Mouse (Mus musculus): Measurements from ENCODE around the gene Gm20498.
"Not testable (repeated sequence)": the region's sequence is repeated elsewhere in the genome, so short reads cannot be mapped to it uniquely, and the experiment has no call there.

Gm20498 gene

DNA sequence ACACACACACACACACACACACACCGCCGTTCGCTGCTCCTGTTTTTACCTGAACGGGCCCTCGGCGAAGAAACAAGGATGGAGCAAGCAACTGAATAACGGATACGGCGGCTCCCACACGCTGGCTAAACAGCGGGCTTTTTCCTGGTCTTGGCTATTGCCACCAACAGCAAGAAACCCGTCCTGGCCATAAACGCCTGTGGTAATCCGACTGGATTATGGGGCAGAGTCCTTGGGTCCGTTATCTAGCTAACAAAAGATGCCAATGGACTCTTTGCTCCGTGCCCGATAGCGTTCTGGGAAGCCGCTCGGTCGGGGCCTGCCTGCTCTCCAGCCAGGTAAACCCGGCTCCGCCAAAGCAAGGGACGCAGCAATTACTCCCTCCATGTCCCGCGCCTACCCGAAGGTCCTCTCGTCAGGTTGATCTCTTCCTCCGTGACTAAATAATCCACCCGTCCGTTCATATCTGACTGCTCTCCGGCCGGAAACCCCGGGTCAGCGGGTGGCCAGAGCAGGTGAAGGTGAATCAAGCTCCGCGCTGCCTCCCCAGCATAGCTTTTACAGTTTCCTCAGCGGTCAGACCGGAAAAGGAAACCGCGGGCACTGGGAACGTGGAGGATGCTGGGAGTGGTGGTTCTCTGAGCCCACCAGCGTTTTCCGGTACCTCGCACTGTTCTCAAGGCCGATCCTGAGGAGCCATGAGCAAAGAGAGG is at the start of gene Gm20498, which contains the start of gene Synj2bp:
Gm20498 (minus strand) TSS at position 590 of the 713 bp plus-strand sequence.
Synj2bp (minus strand) TSS at position 596 of the 713 bp plus-strand sequence.
- DNase-seq (ENCODE audit: low spot score): peak; percentile 77

DNA sequence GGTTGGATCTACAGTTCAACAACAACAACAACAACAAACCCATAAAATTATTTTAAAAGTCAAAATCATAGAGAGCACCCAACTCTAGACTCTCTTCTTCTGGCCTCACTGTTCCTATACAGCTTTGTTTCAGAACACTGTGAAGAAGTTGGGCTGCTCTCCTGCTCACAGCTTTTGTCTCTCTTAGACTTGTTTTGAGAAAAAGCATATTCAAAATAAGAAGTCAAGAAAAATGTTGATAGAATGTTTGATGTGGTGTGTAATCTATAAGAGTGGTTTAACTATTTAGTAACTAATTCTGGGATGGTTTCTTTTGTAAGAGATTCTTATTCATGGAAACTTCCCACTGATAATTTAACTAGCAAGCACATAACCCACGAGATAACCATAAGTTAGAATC is 35.7 kb upstream of the Gm20498 start, which contains the start of gene Adam21:
Adam21 (minus strand) TSS at position 101 of the 400 bp plus-strand sequence.
- DNase-seq (ENCODE audit: low spot score): no peak

DNA sequence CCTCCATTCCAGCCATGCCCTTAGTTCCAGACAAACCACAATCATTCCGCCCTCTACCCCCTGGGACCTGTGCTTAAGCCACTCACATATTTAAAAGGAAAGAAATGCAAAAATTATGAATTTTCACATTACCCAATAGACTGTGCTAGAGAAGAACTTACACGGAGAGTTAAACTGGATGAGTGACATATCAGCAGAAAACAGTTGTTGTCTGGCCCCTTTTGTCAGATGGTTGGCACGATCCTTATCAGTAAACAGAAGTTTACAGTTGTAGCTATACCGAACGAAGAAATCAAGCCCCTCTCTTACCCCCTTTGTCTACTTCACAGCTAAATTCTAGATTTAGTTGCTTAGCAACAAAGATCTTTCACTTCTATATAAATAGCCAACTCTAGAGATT is 35.2 kb upstream of the Gm20498 start:
- no peak for DNase-seq (ENCODE audit: low spot score)

DNA sequence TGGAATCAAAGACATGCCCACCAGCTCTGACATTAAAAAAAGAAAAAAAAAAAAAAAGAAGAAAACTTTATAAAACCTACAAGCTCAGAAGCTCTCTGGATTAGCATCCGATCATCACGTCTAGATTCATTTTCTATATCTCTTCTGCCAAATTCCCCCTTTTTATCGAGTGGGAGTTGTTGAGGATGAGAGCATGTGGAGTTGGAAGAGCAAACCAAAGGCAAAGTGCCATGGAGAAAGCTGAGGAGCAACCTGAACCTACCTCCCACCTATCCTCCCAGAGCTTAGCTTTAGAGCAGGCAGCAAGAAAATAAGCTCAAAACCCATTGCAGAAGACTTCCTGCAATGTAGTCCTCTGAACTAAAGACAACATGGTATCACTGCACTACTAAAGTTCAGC is 31.5 kb upstream of the Gm20498 start:
- no peak for DNase-seq (ENCODE audit: low spot score)

DNA sequence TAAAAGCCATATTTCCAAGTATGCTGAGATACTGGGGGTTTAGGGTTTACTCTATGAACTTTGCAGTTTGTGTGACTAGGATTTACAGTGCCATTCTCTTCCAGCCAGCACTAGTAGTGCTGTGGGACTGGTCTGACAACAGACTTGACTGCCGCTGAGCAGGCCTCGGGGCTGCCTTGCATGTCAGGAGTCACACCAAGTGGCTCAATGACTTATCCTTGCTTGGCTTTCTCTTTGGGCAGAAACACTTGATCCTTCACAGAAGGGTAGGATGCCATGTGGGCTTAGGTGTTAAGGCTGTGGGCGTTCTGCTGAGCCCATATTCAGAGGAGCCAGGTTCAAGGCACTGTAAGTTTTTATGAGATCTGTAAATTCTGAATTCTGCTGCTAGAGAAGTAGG is 16.6 kb upstream of the Gm20498 start:
- no peak for DNase-seq (ENCODE audit: low spot score)

DNA sequence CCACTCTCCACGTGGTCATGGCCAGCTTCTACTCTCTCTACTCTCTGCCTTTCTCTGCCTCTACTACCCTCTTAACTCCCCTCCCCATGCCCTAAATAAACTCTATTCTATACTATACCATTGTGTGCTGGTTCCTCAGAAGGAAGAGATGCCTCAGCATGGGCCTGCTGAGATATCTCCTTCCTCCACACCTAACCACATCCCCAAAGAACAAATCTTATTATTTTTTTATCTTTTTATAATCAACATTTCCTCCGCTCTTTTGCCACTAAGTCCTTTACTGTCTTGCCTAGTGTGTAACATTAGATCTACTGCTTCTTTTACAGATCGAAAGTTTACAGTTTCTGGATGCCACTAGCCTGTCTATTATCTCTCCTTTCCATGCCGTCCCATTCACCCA is 14.5 kb upstream of the Gm20498 start:
- DNase-seq (ENCODE audit: low spot score): no peak

DNA sequence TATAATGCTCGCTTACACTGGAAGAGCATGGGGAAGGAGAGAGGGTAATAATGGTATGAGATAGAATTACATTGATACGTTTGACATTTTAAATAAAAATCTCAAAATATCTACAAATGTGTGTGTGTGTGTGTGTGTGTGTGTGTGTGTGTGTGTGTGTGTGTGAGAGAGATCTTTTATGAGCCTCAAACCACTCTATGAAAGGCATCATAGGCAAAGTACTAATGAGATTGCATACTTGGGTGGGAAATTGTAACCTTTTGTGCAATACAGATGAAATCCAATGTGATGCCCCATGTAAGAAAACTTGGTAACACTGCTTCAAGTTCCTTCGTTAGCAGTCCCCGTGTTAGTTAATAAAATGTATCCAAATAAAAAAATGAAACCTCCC is 319 bp upstream of the Gm20498 start:
- no peak for DNase-seq (ENCODE audit: low spot score)

DNA sequence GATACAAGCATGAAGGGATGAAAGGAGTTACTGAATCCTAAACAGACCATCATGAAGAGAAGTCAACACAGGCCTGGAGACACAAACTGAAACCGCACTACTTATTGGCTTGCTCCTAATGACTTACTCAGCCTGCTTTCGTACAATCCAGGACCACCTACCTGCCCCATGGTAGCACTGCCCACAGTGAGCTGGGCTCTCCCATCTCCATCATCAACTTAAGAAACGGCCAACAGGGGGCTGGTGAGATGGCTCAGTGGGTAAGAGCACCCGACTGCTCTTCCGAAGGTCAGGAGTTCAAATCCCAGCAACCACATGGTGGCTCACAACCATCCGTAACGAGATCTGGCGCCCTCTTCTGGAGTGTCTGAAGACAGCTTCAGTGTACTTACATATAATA is 2.1 kb downstream of the Gm20498 start:
- DNase-seq (ENCODE audit: low spot score): not testable (repeated sequence)

DNA sequence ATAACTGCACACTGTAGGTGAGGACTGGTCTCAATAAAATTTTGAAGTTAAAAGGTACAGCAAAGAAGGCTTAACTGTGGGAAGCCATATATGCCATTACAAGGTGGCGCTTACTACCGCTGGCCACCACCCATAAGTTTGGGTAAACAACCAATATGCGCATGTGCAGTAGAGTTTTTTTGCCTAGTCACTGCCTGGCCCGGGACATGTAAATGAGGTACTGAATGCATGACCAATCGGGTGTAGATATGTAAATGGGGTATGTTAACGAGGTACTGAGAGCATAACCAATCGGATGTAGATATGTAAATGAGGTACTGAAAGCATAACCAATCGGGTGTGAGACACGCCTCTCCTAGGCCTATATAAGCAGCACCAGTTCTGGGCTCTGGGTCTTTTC is 35.8 kb downstream of the Gm20498 start:
- DNase-seq (ENCODE audit: low spot score): not testable (repeated sequence)

DNA sequence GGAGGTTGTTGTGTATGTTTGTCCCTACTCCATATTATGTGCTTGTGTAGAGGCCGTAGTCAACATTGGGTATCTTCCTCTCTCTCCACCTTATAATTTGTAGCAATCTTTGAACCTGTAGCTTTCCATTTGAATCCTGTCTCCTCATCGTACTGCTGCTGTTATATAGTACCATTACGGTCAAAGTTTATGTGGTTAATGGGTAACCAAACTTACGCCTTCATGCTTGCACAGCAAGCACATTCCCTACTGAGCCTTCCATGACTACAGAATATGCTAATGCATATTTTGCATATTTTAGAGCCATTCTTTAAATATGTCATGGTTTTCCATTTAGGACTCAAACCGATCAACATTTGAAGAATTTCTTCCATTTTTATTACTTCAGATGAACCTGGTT is 42.2 kb downstream of the Gm20498 start:
- no peak for DNase-seq (ENCODE audit: low spot score)

DNA sequence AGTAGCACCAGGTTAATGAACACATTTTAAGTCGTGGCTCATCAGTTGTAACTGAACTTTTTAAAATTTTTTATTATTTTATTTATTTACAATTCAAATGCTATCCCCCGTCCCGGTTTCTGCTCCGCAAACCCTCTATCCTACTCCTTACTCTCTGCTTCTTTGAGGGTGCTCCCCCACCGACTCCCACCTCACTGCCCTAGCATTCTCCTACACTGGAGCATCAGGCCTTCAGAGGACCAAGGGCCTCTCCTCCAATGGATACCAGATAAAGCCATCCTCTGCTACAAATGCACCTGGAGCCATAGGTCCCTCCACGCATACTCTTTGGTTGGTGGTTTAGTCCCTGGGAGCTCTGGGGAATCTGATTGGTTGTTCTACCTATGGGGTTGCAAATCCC is 47.4 kb downstream of the Gm20498 start:
- DNase-seq (ENCODE audit: low spot score): no peak

DNA sequence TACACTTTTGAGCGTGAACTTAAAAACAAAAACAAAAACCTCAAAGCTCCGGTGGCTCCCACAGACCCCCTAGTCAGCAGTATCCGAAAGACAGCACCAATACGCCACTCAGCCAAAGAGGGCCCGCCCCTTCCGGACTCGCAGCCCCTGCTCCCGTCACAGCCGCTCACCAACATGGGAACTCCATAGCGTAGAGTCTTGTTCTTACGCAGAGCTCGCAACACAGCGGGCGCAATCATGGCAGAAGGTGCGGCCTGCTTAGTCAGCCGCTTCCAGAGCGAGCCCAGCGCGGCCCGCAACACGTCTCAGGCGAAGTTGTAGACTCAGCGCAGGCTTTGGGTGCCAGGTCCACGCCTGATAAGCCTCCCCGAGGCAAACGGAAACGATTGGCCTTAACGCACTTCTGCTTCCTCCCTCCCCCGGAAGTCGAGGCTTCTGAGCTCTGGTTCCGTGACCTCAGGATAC is 47.9 kb downstream of the Gm20498 start, which contains the start of gene Cox16:
Cox16 (minus strand) TSS at position 401 of the 465 bp plus-strand sequence.
- peak; percentile 83 for DNase-seq (ENCODE audit: low spot score)

DNA sequence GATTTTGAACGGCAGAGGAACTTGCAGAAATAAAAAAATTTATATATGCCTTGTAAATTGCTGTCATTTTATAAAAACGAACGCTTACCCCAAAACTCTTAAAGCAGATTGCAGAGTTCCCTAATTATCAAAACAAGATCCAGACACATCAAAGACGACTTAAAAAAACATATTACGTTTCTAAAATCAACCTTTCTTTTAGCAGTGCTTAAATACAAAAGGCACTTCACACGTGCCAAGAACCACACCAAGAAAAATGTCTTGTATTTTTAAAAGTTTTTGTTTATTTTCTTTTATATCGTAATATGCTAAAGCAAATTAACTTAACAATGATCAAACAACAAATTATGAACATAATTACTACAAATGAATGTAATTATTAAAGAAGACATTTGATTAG is 48.5 kb downstream of the Gm20498 start:
- no peak for DNase-seq (ENCODE audit: low spot score)

DNA sequence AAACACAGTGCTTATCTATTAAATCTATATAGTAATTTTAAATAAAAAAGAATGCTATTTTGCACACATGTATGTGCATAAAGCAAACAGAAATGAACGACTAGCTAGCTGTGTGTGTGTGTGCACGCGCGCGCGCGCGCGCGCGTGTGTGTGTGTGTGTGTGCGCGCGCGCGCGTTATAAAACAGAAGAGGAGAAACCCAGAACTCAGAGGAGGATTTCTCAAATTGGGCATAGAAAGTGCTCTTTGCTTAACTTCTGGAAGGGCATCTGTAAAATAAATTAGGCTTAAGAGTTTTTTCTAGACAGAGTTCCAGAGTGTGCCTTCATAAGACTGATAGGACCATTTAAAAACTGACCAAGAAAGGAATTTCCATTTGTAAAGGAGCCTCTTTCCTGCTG is 49.0 kb downstream of the Gm20498 start:
- DNase-seq (ENCODE audit: low spot score): no peak

DNA sequence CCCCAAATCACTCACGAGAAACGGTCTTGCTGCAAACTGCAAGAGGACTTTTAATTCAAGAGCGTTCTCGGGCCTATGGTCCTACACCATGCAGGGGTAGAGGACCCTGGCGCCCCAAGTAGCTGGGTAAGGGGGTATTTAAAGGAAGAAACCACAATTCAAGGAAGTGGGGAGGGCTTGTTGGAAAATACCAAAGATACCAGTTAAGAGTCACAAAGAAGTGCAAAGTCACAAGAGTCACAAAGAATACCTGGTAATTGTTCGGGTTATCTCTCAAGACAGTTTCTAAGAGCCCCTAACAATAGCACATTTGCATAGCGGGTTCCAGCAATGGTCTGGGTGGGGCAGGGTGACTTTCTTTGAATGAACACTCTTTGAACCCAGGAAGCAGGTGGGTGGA is 73.7 kb downstream of the Gm20498 start:
- DNase-seq (ENCODE audit: low spot score): not testable (repeated sequence)

DNA sequence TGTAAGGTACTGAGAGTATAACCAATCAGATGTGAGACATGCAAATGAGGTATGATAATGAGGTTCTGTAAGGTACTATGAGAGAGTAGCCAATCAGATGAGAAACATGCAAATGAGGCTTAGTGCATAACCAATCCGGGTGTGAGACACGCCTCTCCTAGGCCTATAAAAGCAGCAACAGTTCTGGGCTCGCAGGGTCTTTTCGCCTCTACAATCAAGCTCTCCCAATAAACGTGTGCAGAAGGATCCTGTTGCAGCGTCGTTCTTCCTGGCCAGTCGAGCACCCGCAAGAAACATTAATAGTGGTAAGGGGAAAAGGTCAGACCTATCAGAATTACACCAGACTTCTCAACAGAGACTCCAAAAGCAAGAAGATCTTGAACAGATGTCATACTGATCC is 93.7 kb downstream of the Gm20498 start:
- not testable (repeated sequence) for DNase-seq (ENCODE audit: low spot score)

DNA sequence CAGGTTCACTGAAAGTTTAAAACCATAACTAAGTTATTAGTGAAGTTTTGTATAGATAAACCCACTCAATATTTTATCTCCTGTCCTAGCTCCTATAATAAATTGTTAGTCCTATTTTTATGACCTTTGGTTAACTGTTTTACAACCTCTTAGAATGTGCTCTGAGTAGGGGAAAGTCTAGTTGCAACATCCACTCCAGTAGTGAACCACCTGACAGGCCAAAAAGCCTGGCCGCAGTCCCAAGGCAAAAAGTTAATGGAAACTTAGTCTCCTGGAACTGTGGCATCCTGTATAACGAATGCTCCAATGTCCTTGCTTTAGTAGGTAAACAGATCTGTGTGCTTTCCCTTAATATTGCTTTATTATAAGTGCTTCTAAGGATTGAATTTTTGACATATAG is 97.9 kb downstream of the Gm20498 start:
- DNase-seq (ENCODE audit: low spot score): not testable (repeated sequence)

DNA sequence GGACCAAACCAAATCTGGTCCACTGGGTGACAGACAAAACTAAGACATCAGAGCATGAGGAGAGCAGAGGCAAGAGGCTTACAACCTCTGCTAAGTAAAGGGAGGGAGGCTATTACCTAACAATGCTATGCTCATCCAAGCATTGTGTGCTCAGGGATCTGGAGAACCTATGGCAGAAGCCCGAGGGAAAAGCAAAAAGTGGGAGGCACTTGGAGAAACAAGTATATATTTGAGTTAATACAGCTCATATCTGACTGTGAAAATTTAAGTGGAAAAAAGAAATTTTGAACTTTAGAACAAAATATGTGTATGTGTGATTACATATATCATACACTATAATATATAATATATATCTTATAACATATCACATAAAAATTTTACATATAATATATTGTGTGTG is 110.9 kb downstream of the Gm20498 start, which contains the start of gene Adam4:
Adam4 (minus strand) TSS at position 101 of the 400 bp plus-strand sequence.
- no peak for DNase-seq (ENCODE audit: low spot score)

DNA sequence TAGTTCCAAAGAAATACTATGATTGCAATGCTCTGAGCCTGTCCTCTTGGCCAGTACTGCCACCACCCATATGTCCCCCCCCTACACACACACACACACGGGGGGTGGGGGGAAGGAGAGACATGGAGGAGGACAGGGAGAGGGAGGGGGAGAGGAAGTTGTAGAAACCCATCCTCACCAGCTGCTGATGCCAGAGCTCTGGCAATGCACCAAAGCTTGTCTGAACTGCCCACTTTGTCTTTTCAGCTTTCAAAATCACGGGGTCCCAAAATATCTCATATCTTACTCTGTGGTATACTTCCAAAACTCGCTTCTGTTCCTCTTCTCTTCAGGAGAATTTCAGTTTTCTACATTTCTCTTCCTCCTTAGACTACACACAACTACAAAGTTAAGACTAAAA is 119.5 kb downstream of the Gm20498 start:
- DNase-seq (ENCODE audit: low spot score): no peak

DNA sequence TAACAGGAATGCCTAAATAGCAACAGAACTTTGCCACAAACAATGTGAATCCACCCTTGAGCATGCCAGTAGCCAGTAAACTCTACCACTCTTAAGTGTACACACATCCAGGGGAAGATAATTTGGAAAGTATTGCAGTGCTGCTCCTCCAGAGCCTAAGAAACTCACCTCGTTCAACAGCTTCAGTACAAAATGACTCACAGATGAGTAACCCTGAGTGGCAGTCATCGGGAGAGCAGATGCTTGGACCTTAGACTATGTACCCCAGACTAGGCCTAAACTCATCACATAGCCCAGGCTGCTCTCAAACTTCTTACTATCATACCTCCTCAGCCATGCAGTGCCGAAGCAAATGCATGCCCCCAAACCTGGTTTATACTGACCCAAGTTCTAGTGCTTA is 123.7 kb downstream of the Gm20498 start:
- DNase-seq (ENCODE audit: low spot score): no peak

DNA sequence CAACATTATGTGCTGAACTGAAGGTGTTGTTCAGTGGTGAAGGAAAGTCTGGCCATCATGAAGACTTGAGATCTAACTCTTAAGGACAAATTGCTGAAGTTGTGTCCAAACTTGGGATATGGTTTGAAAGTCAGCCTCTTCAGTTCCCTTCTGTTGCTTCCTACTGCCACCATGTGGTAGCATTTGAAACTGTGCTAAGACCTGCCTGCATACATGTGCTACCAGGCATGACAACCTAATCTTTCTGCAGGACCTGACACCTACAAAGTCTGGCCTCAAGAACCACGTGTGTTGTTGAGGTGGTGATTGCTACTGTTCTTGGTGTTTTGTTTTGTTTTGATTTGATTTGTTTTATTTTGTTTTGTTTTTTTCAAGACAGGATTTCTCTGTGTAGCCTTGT is 130.5 kb downstream of the Gm20498 start:
- DNase-seq (ENCODE audit: low spot score): peak; percentile 24

DNA sequence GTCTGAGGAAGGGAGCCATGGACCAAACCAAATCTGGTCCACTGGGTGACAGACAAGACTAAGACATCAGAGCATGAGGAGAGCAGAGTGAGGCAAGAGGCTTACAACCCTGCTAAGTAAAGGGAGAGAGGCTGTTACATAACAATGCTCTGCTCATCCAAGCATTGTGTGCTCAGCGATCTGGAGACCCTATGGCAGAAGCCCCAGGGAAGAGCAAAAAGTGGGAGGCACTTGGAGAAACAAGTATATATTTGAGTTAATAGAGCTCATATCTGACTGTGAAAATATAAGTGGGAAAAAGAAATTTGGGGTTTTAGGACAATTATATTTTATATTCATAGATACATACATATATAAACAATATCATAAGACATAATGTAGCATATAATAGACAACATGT is 153.3 kb downstream of the Gm20498 start, which contains the start of gene Gm4787:
Gm4787 (minus strand) TSS at position 101 of the 400 bp plus-strand sequence.
- DNase-seq (ENCODE audit: low spot score): not testable (repeated sequence)

DNA sequence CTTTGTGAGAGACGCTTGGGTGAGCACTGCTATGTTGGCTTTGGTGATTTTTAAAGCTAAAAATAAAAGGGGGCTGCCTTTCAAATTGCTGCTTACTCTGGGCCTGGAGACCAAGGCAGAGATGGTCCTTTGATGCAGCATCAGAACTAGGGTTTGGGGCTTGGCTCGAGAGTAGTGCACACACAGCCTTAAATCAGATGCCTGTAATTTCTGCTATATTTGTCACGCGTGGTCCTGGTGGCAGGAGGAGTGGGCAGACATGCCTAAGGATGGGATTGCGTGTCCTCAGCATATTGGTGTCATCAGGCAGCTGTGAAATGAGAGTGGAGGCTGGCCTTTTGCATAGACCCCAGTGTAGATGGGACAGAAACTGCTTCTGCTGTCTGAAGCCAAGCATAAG is 198.9 kb downstream of the Gm20498 start:
- no peak for DNase-seq (ENCODE audit: low spot score)
